Mouse (Mus musculus) liver, embryonic 12.5 days (tissue): Measurements from ENCODE around the gene Slc30a1. TPM values are rescaled to one million over a fixed set of nuclear protein-coding genes. Genes with fewer than 3 reads are reported as not detected.

Source experiments
- ATAC-seq: fragments of 200-750 bp; cut with Nextera tagmentation; 2 replicates; pipeline ENCODE4 v1.8.0; 2017; ENCODE audit warnings: moderate number of reproducible peaks, mild to moderate bottlenecking, moderate library complexity
- H3K27ac ChIP-seq: fragments of 300-500 bp; sonication (generic); 2 replicates; pipeline ENCODE4 v1.5.1; 2016; ENCODE audit warnings: mild to moderate bottlenecking
- H3K27me3 ChIP-seq: fragments of 300-500 bp; sonication (generic); replicated peaks from 2 replicates; pipeline ENCODE4 v1.6.1; 2016; ENCODE audit warnings: mild to moderate bottlenecking, moderate library complexity
- H3K36me3 ChIP-seq: fragments of 300-500 bp; sonication (generic); 2 replicates; pipeline ENCODE4 v1.6.1; 2016; ENCODE audit warnings: mild to moderate bottlenecking, moderate library complexity
- H3K4me1 ChIP-seq: fragments of 300-500 bp; sonication (generic); 2 replicates; pipeline ENCODE4 v1.6.1; 2016
- H3K4me2 ChIP-seq: fragments of 300-500 bp; sonication (generic); 2 replicates; pipeline ENCODE4 v1.6.1; 2016; ENCODE audit warnings: mild to moderate bottlenecking, moderate library complexity
- H3K4me3 ChIP-seq: fragments of 300-500 bp; sonication (generic); 2 replicates; pipeline ENCODE4 v1.5.1; 2016; ENCODE audit warnings: mild to moderate bottlenecking, moderate library complexity
- H3K9ac ChIP-seq: fragments of 300-500 bp; sonication (generic); 2 replicates; pipeline ENCODE4 v1.6.1; 2016; ENCODE audit warnings: mild to moderate bottlenecking, moderate library complexity
- H3K9me3 ChIP-seq: fragments of 300-500 bp; sonication (generic); replicated peaks from 2 replicates; pipeline ENCODE4 v1.6.1; 2016; ENCODE audit warnings: mild to moderate bottlenecking, moderate library complexity
- WGBS: fragments of 180-500 bp; shearing (Covaris S2); methylation state at CpG from one replicate; pipeline ENCODE4 v1.1.7; 2016; ENCODE audit not compliant: insufficient replicate concordance; 5-methylcytosine and 5-hydroxymethylcytosine counted together
- polyA plus RNA-seq: library from polyadenylated mRNA; unstranded; fragments of >200 nt; fragmentation: Nextera tagmentation; extraction: Ambion mirVana; gene quantifications from 2 replicates; pipeline ENCODE4 v1.2.1, GENCODE M21; 2016

The Slc30a1 gene
- polyA plus RNA-seq, 1 experiment from 2014 or later: 6.0 TPM

DNA sequence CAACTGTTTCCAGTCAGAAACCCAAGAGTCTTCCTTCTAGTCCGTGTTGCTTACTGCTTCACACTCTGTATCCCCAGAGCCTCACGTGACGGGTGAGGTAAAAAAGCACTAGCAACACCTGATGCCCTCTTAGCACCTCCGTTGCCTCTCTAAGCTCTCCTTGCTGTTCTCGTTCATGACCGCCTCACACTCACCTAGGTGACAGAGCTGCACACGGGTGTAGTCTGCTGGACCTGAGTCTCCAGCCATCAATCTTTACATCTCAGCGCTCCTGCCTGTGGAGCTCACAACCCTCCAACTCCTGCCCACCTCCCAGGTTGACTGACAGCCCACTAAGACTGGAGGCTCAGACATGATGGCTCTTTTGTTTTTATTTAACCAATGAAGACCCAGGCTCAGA, 41.2 kb downstream of the Slc30a1 start:
- Histone ChIP-seq H3K9me3 (no peaks in the 10 kb centered on the region), H3K4me2 (no peak overlapping the region), H3K27me3 (peaks cover 5% of the 10 kb centered on the region; the same call in 1 of the 2 replicates), H3K4me3 (no peak overlapping the region), H3K36me3 (no peaks in the 10 kb centered on the region), H3K4me1 (peaks cover 14% of the 10 kb centered on the region), H3K9ac (no peak overlapping the region), H3K27ac (no peak overlapping the region)
- ATAC-seq: no peak
- WGBS: 63% methylated on average over 8 of the region's 8 CpGs

DNA sequence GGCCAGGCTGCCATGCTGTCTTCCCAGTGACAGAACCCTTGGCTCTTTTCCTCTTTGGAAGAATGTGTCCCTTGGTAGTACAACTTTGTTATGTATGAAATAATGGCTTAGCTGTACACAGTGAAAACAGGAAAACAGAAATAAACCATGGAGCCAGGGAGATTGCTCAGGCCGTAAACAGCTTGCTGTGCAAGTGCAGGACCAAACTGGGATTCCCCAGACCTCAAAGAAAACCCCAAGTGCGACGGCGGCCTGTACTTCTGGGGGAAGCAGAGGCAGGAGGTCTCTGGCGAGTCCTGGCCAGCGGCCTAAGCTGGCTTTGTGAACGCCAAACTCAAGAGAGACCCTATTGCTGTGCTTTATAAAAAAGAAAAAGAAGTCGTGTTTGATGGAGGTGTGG, 42.0 kb downstream of the Slc30a1 start:
- Histone ChIP-seq H3K27ac (no peak overlapping the region), H3K36me3 (no peaks in the 10 kb centered on the region), H3K4me2 (no peak overlapping the region), H3K4me3 (no peak overlapping the region), H3K9me3 (no peaks in the 10 kb centered on the region), H3K9ac (no peak overlapping the region), H3K4me1 (peaks cover 14% of the 10 kb centered on the region), H3K27me3 (0 out of 2 replicates have a peak, but pooled peaks cover 5% of the 10 kb centered on the region)
- 65% methylated on average over 8 of the region's 8 CpGs for WGBS
- ATAC-seq: no peak

DNA sequence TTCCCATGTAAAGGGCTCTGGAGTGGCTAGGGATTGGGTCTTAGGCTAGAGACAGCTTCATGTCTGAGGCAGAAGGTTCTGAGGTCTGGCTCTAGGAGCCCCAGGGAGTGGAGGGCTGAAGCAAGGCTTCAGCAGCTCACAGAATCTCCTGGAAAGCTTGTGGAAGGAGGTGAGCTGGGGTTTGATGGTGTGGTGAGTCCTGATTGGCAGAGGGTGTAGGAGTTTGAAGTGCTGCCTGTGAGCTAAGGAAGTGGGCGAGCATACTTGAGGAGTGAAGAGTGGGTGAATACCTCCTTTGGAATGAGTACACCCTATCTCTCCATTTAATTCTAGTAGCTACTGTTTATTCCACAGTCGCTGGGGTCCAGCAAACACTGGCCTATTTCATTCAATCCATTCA, 44.0 kb downstream of the Slc30a1 start:
- no peak overlapping the region for H3K27ac ChIP-seq
- H3K9me3 ChIP-seq: no peaks in the 10 kb centered on the region
- peaks cover 15% of the 10 kb centered on the region for H3K4me1 ChIP-seq
- 48% methylated on average over 2 of the region's 2 CpGs for WGBS
- 0 out of 2 replicates have a peak, but pooled peaks cover 5% of the 10 kb centered on the region for H3K27me3 ChIP-seq
- no peak for ATAC-seq
- H3K4me3 ChIP-seq: no peak overlapping the region
- no peak overlapping the region for H3K9ac ChIP-seq
- no peak overlapping the region for H3K4me2 ChIP-seq
- H3K36me3 ChIP-seq: no peaks in the 10 kb centered on the region

DNA sequence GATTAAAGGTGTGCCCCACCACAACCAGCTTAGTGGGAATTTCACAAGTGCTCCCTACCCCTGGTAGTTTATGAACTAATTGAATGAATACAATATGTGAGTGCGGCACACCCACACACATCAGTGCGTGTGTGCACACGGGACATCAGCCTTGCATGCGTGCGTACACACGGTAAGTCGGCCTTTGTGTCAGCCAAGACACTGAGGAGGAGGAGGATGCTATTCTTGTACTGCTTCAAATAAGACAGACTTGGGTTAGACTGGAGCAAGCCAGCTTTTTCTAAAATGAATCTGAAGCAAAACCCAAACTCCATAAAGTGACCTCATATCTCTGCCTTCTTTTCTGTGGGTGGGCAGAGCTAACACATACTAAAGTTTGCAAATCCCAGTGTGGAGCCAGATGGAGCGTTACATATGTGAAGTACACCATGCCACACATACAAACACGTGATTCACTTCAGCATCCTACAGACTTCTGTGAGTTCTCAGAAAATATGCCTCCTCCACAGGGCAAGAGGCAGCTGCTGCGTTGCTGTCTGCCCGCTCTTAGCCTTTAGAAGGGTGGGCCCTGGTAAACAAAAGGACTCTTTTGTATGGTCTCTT, 46.3 kb downstream of the Slc30a1 start:
- 83% methylated on average over 11 of the region's 11 CpGs for WGBS
- Histone ChIP-seq H3K36me3 (no peaks in the 10 kb centered on the region), H3K4me1 (peaks cover 14% of the 10 kb centered on the region), H3K27me3 (0 out of 2 replicates have a peak, but pooled peaks cover 5% of the 10 kb centered on the region), H3K4me3 (no peak overlapping the region), H3K9ac (no peak overlapping the region), H3K9me3 (no peaks in the 10 kb centered on the region), H3K27ac (no peak overlapping the region), H3K4me2 (no peak overlapping the region)
- ATAC-seq: no peak

DNA sequence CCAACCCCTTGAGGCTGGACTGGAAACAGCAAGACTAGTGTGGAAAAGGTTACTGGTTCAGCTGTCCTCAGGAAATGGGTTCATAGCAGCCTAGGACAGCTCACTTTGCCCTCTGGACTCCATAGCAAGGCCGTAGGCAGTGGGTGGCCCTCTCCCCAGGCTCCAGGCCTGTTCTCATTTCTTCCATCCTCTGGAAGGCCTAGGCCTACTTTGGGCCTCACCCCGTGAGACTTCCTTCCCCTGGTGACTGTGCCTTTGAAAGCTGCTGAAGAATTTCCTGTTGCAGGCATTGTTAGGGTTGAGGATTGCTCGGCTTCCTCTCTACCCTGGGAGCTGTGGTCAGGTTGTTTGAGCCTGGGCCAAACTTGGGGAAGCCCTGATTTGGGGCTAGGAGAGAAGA, 48.5 kb downstream of the Slc30a1 start:
- no peak for ATAC-seq
- H3K27me3 ChIP-seq: no peaks in the 10 kb centered on the region
- H3K4me3 ChIP-seq: no peak overlapping the region
- 0 out of 2 replicates have a peak overlapping the region, but pooled peaks have one; percentile 22 for H3K27ac ChIP-seq
- H3K36me3 ChIP-seq: no peaks in the 10 kb centered on the region
- H3K9ac ChIP-seq: no peak overlapping the region
- H3K4me2 ChIP-seq: no peak overlapping the region
- WGBS: 23% methylated on average over 3 of the region's 3 CpGs
- peaks cover 14% of the 10 kb centered on the region for H3K4me1 ChIP-seq
- H3K9me3 ChIP-seq: no peaks in the 10 kb centered on the region

DNA sequence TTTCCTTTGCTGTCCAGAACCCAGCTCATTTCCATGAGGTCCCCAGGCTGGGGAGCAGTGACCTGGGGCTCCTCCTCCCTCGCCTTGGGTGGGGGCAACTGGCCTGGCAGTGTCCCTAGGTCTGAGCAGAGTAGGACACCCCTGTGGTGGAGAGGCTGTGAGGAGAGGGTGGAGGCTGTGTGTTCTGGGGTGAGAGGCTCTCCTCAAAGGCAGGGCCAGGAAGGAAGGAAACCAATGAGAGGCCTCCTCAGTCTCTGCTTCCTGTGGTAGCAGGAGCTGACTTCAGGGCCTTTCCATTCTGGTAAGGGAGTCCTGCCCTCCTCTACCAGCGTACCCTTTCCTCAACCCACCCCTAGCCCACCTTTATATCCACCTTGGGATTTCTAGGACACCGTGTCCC, 49.7 kb downstream of the Slc30a1 start:
- ATAC-seq: peak; percentile 47
- Histone ChIP-seq H3K27me3 (no peaks in the 10 kb centered on the region; the same call in 1 of the 2 replicates), H3K9ac (0 out of 2 replicates have a peak overlapping the region, but pooled peaks have one; percentile 13), H3K36me3 (no peaks in the 10 kb centered on the region), H3K4me1 (peaks cover 14% of the 10 kb centered on the region), H3K4me2 (peak overlapping the region; percentile 17; the same call in 1 of the 2 replicates), H3K9me3 (no peaks in the 10 kb centered on the region), H3K27ac (peak overlapping the region; percentile 17; the same call in 1 of the 2 replicates), H3K4me3 (no peak overlapping the region)
- 42% methylated on average over 3 of the region's 3 CpGs for WGBS

DNA sequence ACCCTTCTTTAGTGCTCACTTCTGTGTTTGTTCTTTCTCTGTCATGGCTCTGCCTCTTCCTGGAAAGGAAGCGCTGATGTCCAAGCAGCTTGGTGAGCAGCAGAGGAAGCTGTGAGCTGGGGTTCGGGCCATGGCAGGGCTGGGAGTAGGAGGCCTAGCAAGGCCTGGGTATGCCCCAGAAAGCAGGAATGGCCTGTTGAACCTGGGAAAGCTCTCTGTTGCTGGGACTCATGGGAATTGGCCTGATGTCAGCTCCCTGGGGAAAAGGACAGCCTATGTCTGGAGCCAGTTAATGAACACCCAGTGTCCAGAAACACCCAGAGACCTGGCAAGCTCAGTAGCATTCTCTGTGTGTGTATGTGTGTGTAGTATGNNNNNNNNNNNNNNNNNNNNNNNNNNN, 50.3 kb downstream of the Slc30a1 start:
- WGBS: 33% methylated on average over 2 of the region's 2 CpGs
- Histone ChIP-seq H3K4me3 (no peak overlapping the region), H3K4me2 (peak overlapping the region; percentile 17; the same call in 1 of the 2 replicates), H3K9ac (0 out of 2 replicates have a peak overlapping the region, but pooled peaks have one; percentile 13), H3K27ac (0 out of 2 replicates have a peak overlapping the region, but pooled peaks have one; percentile 17), H3K9me3 (no peaks in the 10 kb centered on the region), H3K27me3 (no peaks in the 10 kb centered on the region; the same call in 1 of the 2 replicates), H3K36me3 (no peaks in the 10 kb centered on the region), H3K4me1 (peaks cover 14% of the 10 kb centered on the region)
- ATAC-seq: 0 out of 2 replicates have a peak, but pooled peaks have one; percentile 6

DNA sequence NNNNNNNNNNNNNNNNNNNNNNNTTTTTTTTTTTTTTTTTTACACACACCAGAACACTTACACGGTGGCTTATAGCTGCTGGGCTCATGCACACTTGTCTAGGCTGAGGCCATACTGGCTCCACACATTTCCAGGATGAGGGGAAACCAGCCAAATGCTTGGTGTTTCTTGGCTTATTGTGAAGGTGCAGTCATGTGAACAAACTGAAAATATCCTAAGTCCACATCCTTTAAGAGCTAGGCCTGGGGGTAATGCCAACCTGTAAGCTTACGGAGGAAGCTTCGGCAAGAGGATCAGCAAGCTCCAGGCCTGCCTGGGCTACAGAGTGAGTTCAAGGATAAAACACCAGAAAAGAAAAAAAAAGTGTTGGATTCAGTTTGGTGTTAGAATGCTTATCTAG, 50.8 kb downstream of the Slc30a1 start:
- Histone ChIP-seq H3K9me3 (no peaks in the 10 kb centered on the region), H3K36me3 (no peaks in the 10 kb centered on the region), H3K4me3 (no peak overlapping the region), H3K4me2 (no peak overlapping the region), H3K4me1 (peaks cover 14% of the 10 kb centered on the region), H3K9ac (no peak overlapping the region), H3K27ac (no peak overlapping the region), H3K27me3 (no peaks in the 10 kb centered on the region; the same call in 1 of the 2 replicates)
- 90% methylated on average over 3 of the region's 3 CpGs for WGBS
- ATAC-seq: no peak

DNA sequence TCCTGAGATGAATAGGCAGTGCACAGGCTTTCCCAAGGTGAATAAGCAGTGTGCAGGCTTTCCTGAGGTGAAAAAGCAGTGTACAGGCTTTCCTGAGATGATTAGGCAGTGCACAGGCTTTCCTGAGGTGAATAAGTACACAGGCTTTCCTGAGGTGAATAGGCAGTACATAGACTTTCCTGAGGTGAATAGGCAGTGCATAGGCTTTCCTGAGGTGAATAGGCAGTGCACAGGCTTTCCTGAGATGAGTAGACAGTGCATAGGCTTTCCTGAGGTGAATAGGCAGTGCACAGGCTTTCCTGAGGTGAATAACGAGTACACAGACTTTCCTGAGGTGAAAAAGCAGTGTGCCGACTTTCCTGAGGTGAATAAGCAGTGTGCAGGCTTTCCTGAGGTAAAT, 54.4 kb downstream of the Slc30a1 start:
- H3K4me2 ChIP-seq: no peak overlapping the region
- H3K9me3 ChIP-seq: no peaks in the 10 kb centered on the region
- 38% methylated on average over 2 of the region's 2 CpGs for WGBS
- H3K4me1 ChIP-seq: peaks cover 20% of the 10 kb centered on the region
- H3K4me3 ChIP-seq: no peak overlapping the region
- ATAC-seq: no peak
- H3K9ac ChIP-seq: no peak overlapping the region
- no peak overlapping the region for H3K27ac ChIP-seq
- H3K36me3 ChIP-seq: no peaks in the 10 kb centered on the region
- no peaks in the 10 kb centered on the region; the same call in 1 of the 2 replicates for H3K27me3 ChIP-seq

Other genes starting within 250 kb of the Slc30a1 start
- 21.4 and 21.8 TPM in 2 replicates for gene Lpgat1, start 188.9 kb upstream of the Slc30a1 start, polyA plus RNA-seq
- gene Nek2, start 85.3 kb upstream of the Slc30a1 start, polyA plus RNA-seq: 49.4 and 51.0 TPM in 2 replicates
- gene Rd3, start 70.6 kb downstream of the Slc30a1 start, polyA plus RNA-seq: 0.13 and 0.19 TPM in 2 replicates
- gene Traf5, start 185.8 kb downstream of the Slc30a1 start, polyA plus RNA-seq: 9.9 and 11.2 TPM in 2 replicates
- gene Rcor3, start 231.3 kb downstream of the Slc30a1 start, polyA plus RNA-seq: 10.8 and 11.8 TPM in 2 replicates